Mouse (Mus musculus): ENCODE measurements around the gene Fgf2. TPM values are rescaled to one million over a fixed set of nuclear protein-coding genes. Genes with fewer than 3 reads are reported as not detected.
A peak's percentile ranks its signal among the peaks of the same experiment; 100 is the strongest.

The Fgf2 gene
- total and polyA plus RNA-seq, 3 experiments = 0.15 to 0.53 TPM; not detected in 1

GRCm38 (mm10) chr3:37312370-37312941 lies 35.7 kb upstream of the Fgf2 start, which contains the start of the genes Bbs12 and Cetn4:
Gene Bbs12 (plus strand): TSS chr3:37312554.
Gene Cetn4 (minus strand): TSS chr3:37312708.
- peaks cover 6% of the 10 kb centered on the region; the same call in 1 of the 2 replicates for H3K79me2 ChIP-seq (ENCODE audit: control insufficient read depth, insufficient read depth, low read length, poor library complexity)
- H3K27ac ChIP-seq (ENCODE audit: control insufficient read depth, low read depth, low read length) = peak within 1 kb of the TSS; percentile 62
- DNase-seq (ENCODE audit: low read depth, low spot score) = peak; percentile 95
- H3K4me3 ChIP-seq (ENCODE audit: control insufficient read depth in 1 of 2, insufficient read depth in 1 of 2, low read depth in 2 of 2, low read length in 2 of 2) = peak within 1 kb of the TSS; percentile 78 to 91
- H3K4me1 ChIP-seq (ENCODE audit: control insufficient read depth in 1 of 2, insufficient read depth in 2 of 2, low read length in 2 of 2) = peaks cover 10% of the 10 kb centered on the region in 2 experiments
- H3K9me3 ChIP-seq (replicated peaks; ENCODE audit: insufficient read depth, low read length) = no peaks in the 10 kb centered on the region
- TF ChIP-seq NELFE (IDR thresholded peaks at IDR 0.05; ENCODE audit: low read depth, low read length) (peak; percentile 58), ELF1 (IDR thresholded peaks at IDR 0.05; ENCODE audit: low read depth, low read length) (peak; percentile 75), TCF12 (IDR thresholded peaks at IDR 0.05; ENCODE audit: low read depth, low read length) (0 out of 2 replicates have a peak, but pooled peaks have one; percentile 23), RAD21 (IDR thresholded peaks at IDR 0.05; ENCODE audit: low read depth, low read length) (no peak), MYB (IDR thresholded peaks at IDR 0.05; ENCODE audit: low read depth, low read length) (no peak), HCFC1 (IDR thresholded peaks at IDR 0.05; ENCODE audit: low read depth, low read length) (peak; percentile 66), NRF1 (IDR thresholded peaks at IDR 0.05; ENCODE audit: insufficient read depth, low read depth, low read length, poor library complexity, severe bottlenecking) (peak; percentile 54; the same call in 1 of the 2 replicates), MYC (IDR thresholded peaks at IDR 0.05; ENCODE audit: low read depth, low read length) (no peak; the same call in 1 of the 2 replicates), SIN3A (IDR thresholded peaks at IDR 0.05; ENCODE audit: low read length) (peak; percentile 47), POLR2AphosphoS2 (IDR thresholded peaks at IDR 0.05; ENCODE audit: low read length) (peak; percentile 45; the same call in 1 of the 2 replicates), MXI1 (IDR thresholded peaks at IDR 0.05; ENCODE audit: low read depth, low read length) (peak; percentile 62), POLR2A (IDR thresholded peaks at IDR 0.05; ENCODE audit: control insufficient read depth in 1 of 2, insufficient read depth in 1 of 2, low read depth in 1 of 2, low read length in 2 of 2, poor library complexity in 1 of 2) (peak; percentile 69 to 79; a peak in 2 of 4 replicates), MAZ (IDR thresholded peaks at IDR 0.05; ENCODE audit: low read depth, low read length) (0 out of 2 replicates have a peak, but pooled peaks have one; percentile 39)
- H3K27me3 ChIP-seq (ENCODE audit: control insufficient read depth in 1 of 2, insufficient read depth in 2 of 2, low read length in 2 of 2) = no peaks in the 10 kb centered on the region
- peak within 1 kb of the TSS; percentile 79 for H3K9ac ChIP-seq (ENCODE audit: control insufficient read depth, low read depth, low read length, poor library complexity, severe bottlenecking)
- peaks cover 3 to 13% of the 10 kb centered on the region in 2 experiments; a peak in 3 of 4 replicates for H3K36me3 ChIP-seq (ENCODE audit: control insufficient read depth in 1 of 2, insufficient read depth in 2 of 2, low read length in 2 of 2)

DNA sequence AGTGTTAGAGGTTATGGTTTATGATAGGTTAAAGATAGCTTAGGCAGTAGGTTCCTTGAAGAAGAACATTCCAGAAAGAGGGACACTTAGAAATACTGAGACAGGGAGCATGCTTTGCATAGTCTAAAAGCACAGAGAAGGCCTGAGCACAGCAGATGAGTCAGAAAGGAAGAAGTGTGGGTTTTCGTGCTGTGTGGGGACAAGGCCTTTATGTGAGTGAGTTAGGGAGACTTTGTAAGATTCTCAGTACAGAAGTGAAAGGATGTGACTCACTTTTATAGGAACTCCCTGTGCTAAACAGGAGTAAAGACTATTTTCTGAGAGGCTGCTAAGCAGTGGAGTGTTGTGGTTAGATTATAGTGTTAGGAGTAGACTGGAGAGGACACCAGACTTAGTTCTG lies 34.8 kb upstream of the Fgf2 start:
- TF ChIP-seq SIN3A (IDR thresholded peaks at IDR 0.05; ENCODE audit: low read length) (peak; percentile 24; the same call in 1 of the 2 replicates), JUND (IDR thresholded peaks at IDR 0.05; ENCODE audit: low read depth, low read length) (0 out of 2 replicates have a peak, but pooled peaks have one; percentile 44), EP300 (IDR thresholded peaks at IDR 0.05; ENCODE audit: low read depth in 1 of 2, low read length in 2 of 2) (0 out of 4 replicates have a peak, but pooled peaks of 1 of the 2 experiments have one; percentile 25), MAZ (IDR thresholded peaks at IDR 0.05; ENCODE audit: low read depth, low read length) (no peak), ZMIZ1 (IDR thresholded peaks at IDR 0.05; ENCODE audit: low read depth, low read length) (no peak), MXI1 (IDR thresholded peaks at IDR 0.05; ENCODE audit: low read depth, low read length) (peak; percentile 38), GATA1 (IDR thresholded peaks at IDR 0.05; ENCODE audit: low read depth, low read length) (peak; percentile 29; the same call in 1 of the 2 replicates), TBP (IDR thresholded peaks at IDR 0.05; ENCODE audit: low read depth, low read length) (0 out of 2 replicates have a peak, but pooled peaks have one; percentile 27), NELFE (IDR thresholded peaks at IDR 0.05; ENCODE audit: low read depth, low read length) (peak; percentile 28; the same call in 1 of the 2 replicates), TAL1 (IDR thresholded peaks at IDR 0.05; ENCODE audit: low read length) (peak; percentile 51), ETS1 (IDR thresholded peaks at IDR 0.05; ENCODE audit: low read depth, low read length) (0 out of 2 replicates have a peak, but pooled peaks have one; percentile 21), POLR2AphosphoS5 (IDR thresholded peaks at IDR 0.05; ENCODE audit: borderline replicate concordance, low read depth, low read length) (no peak)
- H3K79me2 ChIP-seq (ENCODE audit: control insufficient read depth, insufficient read depth, low read length, poor library complexity) = peaks cover 6% of the 10 kb centered on the region; the same call in 1 of the 2 replicates
- no peaks in the 10 kb centered on the region for H3K27me3 ChIP-seq (ENCODE audit: control insufficient read depth in 1 of 2, insufficient read depth in 2 of 2, low read length in 2 of 2)
- peaks cover 10% of the 10 kb centered on the region in 2 experiments for H3K4me1 ChIP-seq (ENCODE audit: control insufficient read depth in 1 of 2, insufficient read depth in 2 of 2, low read length in 2 of 2)
- H3K9ac ChIP-seq (ENCODE audit: control insufficient read depth, low read depth, low read length, poor library complexity, severe bottlenecking) = peak overlapping the region; percentile 79
- peak overlapping the region; percentile 30 to 91 for H3K4me3 ChIP-seq (ENCODE audit: control insufficient read depth in 1 of 2, insufficient read depth in 1 of 2, low read depth in 2 of 2, low read length in 2 of 2)
- no peaks in the 10 kb centered on the region for H3K9me3 ChIP-seq (replicated peaks; ENCODE audit: insufficient read depth, low read length)
- H3K27ac ChIP-seq (ENCODE audit: control insufficient read depth, low read depth, low read length) = peak overlapping the region; percentile 62
- peaks cover 3 to 13% of the 10 kb centered on the region in 2 experiments; a peak in 3 of 4 replicates for H3K36me3 ChIP-seq (ENCODE audit: control insufficient read depth in 1 of 2, insufficient read depth in 2 of 2, low read length in 2 of 2)
- DNase-seq (ENCODE audit: low read depth, low spot score) = peak; percentile 80

All from MEL (cell line).